Mouse (Mus musculus) myocyte (in vitro differentiated cells): ENCODE data around the gene Nkain4. TPM values are rescaled to one million over a fixed set of nuclear protein-coding genes. Genes with fewer than 3 reads are reported as not detected.

Experiments used
- H3K27me3 ChIP-seq: one replicate; pipeline ENCODE4 v1.6.1; 2011; ENCODE audit not compliant: control insufficient read depth, insufficient read depth, insufficient read length
- H3K36me3 ChIP-seq: one replicate; pipeline ENCODE4 v1.6.1; 2011; ENCODE audit not compliant: control insufficient read depth, insufficient read depth
- H3K4me2 ChIP-seq: one replicate; pipeline ENCODE4 v1.6.1; 2011; ENCODE audit warnings: low read depth, control low read depth
- H3K4me3 ChIP-seq: one replicate; pipeline ENCODE4 v1.5.1; 2011; ENCODE audit warnings: mild to moderate bottlenecking, control low read depth, moderate library complexity
- H3K79me2 ChIP-seq: one replicate; pipeline ENCODE4 v1.6.1; 2011; ENCODE audit not compliant: control insufficient read depth, insufficient read depth
- H3ac ChIP-seq: one replicate; pipeline ENCODE4 v1.6.1; 2011; ENCODE audit not compliant: control insufficient read depth, insufficient read length
- CEBPB ChIP-seq: IDR thresholded peaks from 2 replicates; pipeline ENCODE4 v1.6.1; 2011; ENCODE audit warnings: mild to moderate bottlenecking, moderate library complexity; ENCODE audit not compliant: poor library complexity, insufficient read depth, severe bottlenecking
- E2F4 ChIP-seq: IDR thresholded peaks from one replicate; pipeline ENCODE4 v1.6.1; 2011; ENCODE audit warnings: mild to moderate bottlenecking, control low read depth, moderate library complexity; ENCODE audit not compliant: insufficient read depth
- MAX ChIP-seq: IDR thresholded peaks from one replicate; pipeline ENCODE4 v1.6.1; 2011; ENCODE audit warnings: low read depth, mild to moderate bottlenecking, control low read depth
- MYOD1 ChIP-seq, 3 experiments: IDR thresholded peaks; one replicate each; pipeline ENCODE4 v1.6.1; 2011; ENCODE audit warnings: control low read depth in 2 of 3, low read depth in 2 of 3, mild to moderate bottlenecking in 2 of 3, moderate library complexity in 1 of 3; ENCODE audit not compliant: insufficient read length in 2 of 3, control insufficient read depth in 1 of 3
- MYOG ChIP-seq, 3 experiments: IDR thresholded peaks; one replicate each; pipeline ENCODE4 v1.6.1; 2011; ENCODE audit warnings: control low read depth in 2 of 3, low read depth in 2 of 3, mild to moderate bottlenecking in 2 of 3; ENCODE audit not compliant: insufficient read length in 2 of 3, control insufficient read depth in 1 of 3, insufficient read depth in 1 of 3
- POLR2A ChIP-seq: IDR thresholded peaks from one replicate; pipeline ENCODE4 v1.6.1; 2011; ENCODE audit warnings: low read depth, mild to moderate bottlenecking, control low read depth, moderate library complexity; ENCODE audit not compliant: insufficient read length
- POLR2AphosphoS2 ChIP-seq: IDR thresholded peaks from one replicate; pipeline ENCODE4 v1.6.1; 2011; ENCODE audit warnings: low read depth, control low read depth; ENCODE audit not compliant: insufficient read length
- REST ChIP-seq: IDR thresholded peaks from one replicate; pipeline ENCODE4 v1.6.1; 2011; ENCODE audit warnings: mild to moderate bottlenecking, control low read depth, moderate library complexity; ENCODE audit not compliant: insufficient read depth, insufficient read length
- SRF ChIP-seq: IDR thresholded peaks from one replicate; pipeline ENCODE4 v1.6.1; 2011; ENCODE audit warnings: low read depth; ENCODE audit not compliant: control insufficient read depth, insufficient read length
- TCF12 ChIP-seq: IDR thresholded peaks from one replicate; pipeline ENCODE4 v1.6.1; 2011; ENCODE audit warnings: mild to moderate bottlenecking, control low read depth; ENCODE audit not compliant: poor library complexity, insufficient read depth, severe bottlenecking
- TCF3 ChIP-seq: IDR thresholded peaks from one replicate; pipeline ENCODE4 v1.6.1; 2011; ENCODE audit warnings: low read depth, control low read depth; ENCODE audit not compliant: insufficient read length
- USF1 ChIP-seq: IDR thresholded peaks from one replicate; pipeline ENCODE4 v1.6.1; 2011; ENCODE audit warnings: low read depth, mild to moderate bottlenecking, control low read depth, moderate library complexity
- polyA plus RNA-seq: library from polyadenylated mRNA; unstranded; fragments of >200 nt; fragmentation: generic; extraction: Trizol; gene quantifications from one replicate; pipeline ENCODE4 v1.2.1, GENCODE M21; 2012; ENCODE audit warnings: missing spikeins

Nkain4 gene
- polyA plus RNA-seq, 1 experiment, result not detected

DNA sequence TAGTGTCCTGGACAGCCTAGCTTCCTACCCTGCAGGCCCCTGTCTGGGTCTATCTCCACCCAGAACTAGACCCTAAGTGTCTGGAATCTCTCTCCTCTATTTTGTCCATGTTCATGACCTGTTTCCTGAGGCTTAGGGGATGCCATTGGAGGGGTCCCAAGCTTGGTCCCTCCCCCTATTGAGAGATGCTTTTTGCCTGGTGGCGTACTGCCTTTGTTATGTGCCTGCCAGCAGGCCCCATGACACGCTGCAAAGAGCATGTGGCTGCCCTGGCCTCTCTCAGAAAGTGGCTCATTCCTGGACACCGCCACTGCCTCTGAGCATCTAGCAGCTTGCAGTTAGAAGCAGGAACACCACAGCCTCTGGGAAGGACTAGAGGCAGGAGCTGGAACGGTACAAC lies 25.8 kb downstream of the Nkain4 start, which contains the start of gene Birc7:
Gene Birc7 (plus strand): TSS at position 301 of the 400 bp plus-strand sequence.
- no peak within 1 kb of the TSS for H3K4me2 ChIP-seq
- H3ac ChIP-seq, result no peak within 1 kb of the TSS
- H3K36me3 ChIP-seq, result no peaks in the 10 kb centered on the region
- H3K79me2 ChIP-seq, result no peaks in the 10 kb centered on the region
- H3K4me3 ChIP-seq, result no peak within 1 kb of the TSS
- peaks cover 47% of the 10 kb centered on the region for H3K27me3 ChIP-seq
- no peak for TF ChIP-seq POLR2AphosphoS2
- no peak for TF ChIP-seq SRF
- no peak for TF ChIP-seq USF1
- no peak for TF ChIP-seq TCF3
- TF ChIP-seq POLR2A, result no peak
- TF ChIP-seq MYOD1 (IDR thresholded peaks at IDR 0.05; ENCODE audit: control insufficient read depth in 1 of 3, insufficient read length in 2 of 3, low read depth in 2 of 3), result no peak
- TF ChIP-seq MYOG (IDR thresholded peaks at IDR 0.05; ENCODE audit: control insufficient read depth in 1 of 3, insufficient read depth in 1 of 3, insufficient read length in 2 of 3, low read depth in 2 of 3), result no peak
- TF ChIP-seq REST, result no peak
- no peak for TF ChIP-seq CEBPB

DNA sequence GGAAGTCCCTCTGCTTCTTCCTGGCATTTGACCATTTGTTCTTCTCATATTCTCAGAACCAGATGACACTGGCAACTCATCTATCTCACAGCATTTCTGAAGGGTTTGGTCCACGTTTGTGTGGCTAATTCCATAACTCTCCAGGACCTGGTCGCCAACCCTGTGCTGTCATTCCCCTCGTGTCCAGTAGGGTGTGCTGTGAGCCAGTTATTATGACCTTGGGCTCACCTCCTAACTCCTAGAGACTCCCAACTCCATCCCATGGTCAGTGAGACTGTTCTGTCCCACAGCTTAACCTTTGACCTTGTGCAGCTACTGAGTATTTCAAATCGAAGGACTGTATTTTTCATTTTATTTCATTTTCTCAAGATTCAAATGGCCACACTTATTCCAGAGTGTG lies 29.3 kb downstream of the Nkain4 start:
- no peak for TF ChIP-seq MAX
- no peak for TF ChIP-seq POLR2AphosphoS2
- TF ChIP-seq SRF, result no peak
- no peak for TF ChIP-seq MYOG (IDR thresholded peaks at IDR 0.05; ENCODE audit: control insufficient read depth in 1 of 3, insufficient read depth in 1 of 3, insufficient read length in 2 of 3, low read depth in 2 of 3)
- TF ChIP-seq TCF12, result no peak
- TF ChIP-seq POLR2A, result no peak
- TF ChIP-seq TCF3, result no peak
- TF ChIP-seq REST, result no peak
- TF ChIP-seq CEBPB, result no peak
- no peak for TF ChIP-seq MYOD1 (IDR thresholded peaks at IDR 0.05; ENCODE audit: control insufficient read depth in 1 of 3, insufficient read length in 2 of 3, low read depth in 2 of 3)
- no peak for TF ChIP-seq E2F4
- TF ChIP-seq USF1, result no peak
- Histone ChIP-seq H3K36me3 (no peaks in the 10 kb centered on the region), H3K27me3 (peaks cover 21% of the 10 kb centered on the region), H3K4me3 (no peak overlapping the region), H3K4me2 (no peak overlapping the region), H3K79me2 (peaks cover 4% of the 10 kb centered on the region), H3ac (no peak overlapping the region)

DNA sequence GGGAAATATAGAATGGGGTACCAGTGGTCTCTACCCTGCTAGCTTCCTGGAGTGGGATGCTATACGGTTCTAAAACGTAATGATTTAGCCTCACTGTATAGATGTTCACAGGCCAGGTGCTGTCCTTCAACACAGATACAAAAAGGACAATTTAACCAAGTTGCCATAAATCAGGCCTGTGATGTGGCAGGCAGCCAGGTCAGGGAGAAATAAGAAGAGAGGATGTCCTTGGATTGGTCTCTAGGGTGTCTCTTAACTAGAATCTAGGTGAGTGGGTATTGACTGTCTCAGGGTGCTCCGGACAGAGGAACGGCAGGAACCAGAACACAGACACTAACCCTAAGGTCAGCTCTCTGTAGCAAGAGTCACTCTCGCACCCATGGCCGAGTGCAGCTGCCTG lies 31.8 kb downstream of the Nkain4 start:
- H3K4me2 ChIP-seq, result no peak overlapping the region
- TF ChIP-seq USF1 (no peak), TCF3 (no peak), CEBPB (no peak), MAX (no peak), MYOD1 (IDR thresholded peaks at IDR 0.05; ENCODE audit: control insufficient read depth in 1 of 3, insufficient read length in 2 of 3, low read depth in 2 of 3) (no peak), POLR2A (no peak), POLR2AphosphoS2 (no peak), TCF12 (no peak), REST (no peak), E2F4 (no peak), SRF (no peak), MYOG (IDR thresholded peaks at IDR 0.05; ENCODE audit: control insufficient read depth in 1 of 3, insufficient read depth in 1 of 3, insufficient read length in 2 of 3, low read depth in 2 of 3) (no peak)

DNA sequence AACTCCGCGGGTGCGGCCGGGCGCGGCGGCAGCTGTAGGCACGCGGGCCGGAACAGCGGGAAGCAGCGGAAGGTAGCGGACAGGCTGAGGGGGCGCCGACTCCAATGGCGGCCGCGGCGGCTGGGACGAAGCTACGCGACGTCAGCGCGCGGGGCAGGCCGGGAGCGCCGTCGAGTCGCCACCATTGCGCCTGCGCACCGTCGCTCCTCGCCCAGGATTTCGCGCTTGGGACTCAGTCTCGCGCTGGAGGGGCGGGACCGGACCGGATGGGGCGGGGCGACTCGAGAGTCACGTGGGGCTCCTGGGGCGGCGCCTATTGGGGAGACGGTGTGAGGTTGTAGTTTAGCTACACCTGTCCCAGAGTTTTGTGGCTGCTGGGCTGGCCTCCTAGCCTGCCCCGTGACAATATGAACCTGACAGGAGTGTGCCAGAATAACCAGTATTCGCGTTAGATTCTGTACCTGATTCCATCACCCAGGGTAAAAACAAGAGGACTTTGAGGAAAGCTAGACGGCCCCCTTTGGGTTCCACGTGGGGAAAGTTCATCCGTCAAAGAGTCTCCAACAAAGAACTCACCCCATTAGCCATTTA lies 33.6 kb downstream of the Nkain4 start, which contains the start of gene Ythdf1:
Gene Ythdf1 (minus strand): TSS at position 140 of the 591 bp plus-strand sequence.
- Histone ChIP-seq H3K79me2 (peaks cover 47% of the 10 kb centered on the region), H3K4me3 (peak within 1 kb of the TSS; percentile 58), H3K36me3 (peaks cover 27% of the 10 kb centered on the region), H3K27me3 (peaks cover 5% of the 10 kb centered on the region), H3K4me2 (peak within 1 kb of the TSS; percentile 90), H3ac (peak within 1 kb of the TSS; percentile 18)
- peak; percentile 94 for TF ChIP-seq POLR2A
- peak; percentile 94 for TF ChIP-seq POLR2AphosphoS2
- no peak for TF ChIP-seq TCF12
- no peak for TF ChIP-seq CEBPB
- TF ChIP-seq MYOD1 (IDR thresholded peaks at IDR 0.05; ENCODE audit: control insufficient read depth in 1 of 3, insufficient read length in 2 of 3, low read depth in 2 of 3), result peak in 1 of 3 experiments; percentile 24
- TF ChIP-seq USF1, result peak; percentile 86
- TF ChIP-seq REST, result no peak
- no peak for TF ChIP-seq MYOG (IDR thresholded peaks at IDR 0.05; ENCODE audit: control insufficient read depth in 1 of 3, insufficient read depth in 1 of 3, insufficient read length in 2 of 3, low read depth in 2 of 3)
- no peak for TF ChIP-seq MAX
- TF ChIP-seq E2F4, result no peak
- peak; percentile 13 for TF ChIP-seq SRF
- TF ChIP-seq TCF3, result no peak

More for the DNA sequence above, 31.8 kb downstream of the Nkain4 start:
- H3K27me3 ChIP-seq, result peaks cover 5% of the 10 kb centered on the region
- peaks cover 28% of the 10 kb centered on the region for H3K79me2 ChIP-seq
- no peak overlapping the region for H3ac ChIP-seq
- no peak overlapping the region for H3K4me3 ChIP-seq
- peaks cover 12% of the 10 kb centered on the region for H3K36me3 ChIP-seq
